Mouse (Mus musculus) CH12.LX (cell line): ENCODE measurements at regions not wholly inside any gene's neighbourhood (a gene's known extent, or its start where the extent isn't known, plus 50 kb on each side); places are given as distances from the start of the nearest gene placed in this dataset.

Experiments used
- DNase-seq: peaks from one replicate; pipeline ENCODE4 v3.0.0-alpha.2; 2013; ENCODE audit errors: extremely low read depth
- H3K27ac ChIP-seq: 2 replicates; pipeline ENCODE4 v1.5.1; 2012; ENCODE audit warnings: low read depth, mild to moderate bottlenecking, control low read depth, moderate library complexity; ENCODE audit not compliant: insufficient read depth
- H3K27me3 ChIP-seq: replicated peaks from 2 replicates; pipeline ENCODE3; 2012; ENCODE audit warnings: inconsistent platforms
- H3K36me3 ChIP-seq, 2 experiments: replicated peaks in 1 of 2; 2 replicates each; pipeline versions ENCODE3 to v1.6.1; 2012; ENCODE audit warnings: inconsistent platforms in 1 of 2, low read length in 1 of 2, mild to moderate bottlenecking in 1 of 2, mixed read lengths in 1 of 2, moderate library complexity in 1 of 2; ENCODE audit not compliant: control insufficient read depth in 1 of 2, insufficient read depth in 1 of 2
- H3K4me1 ChIP-seq, 2 experiments: 2 replicates each; pipeline ENCODE4 v1.6.1; 2012; ENCODE audit warnings: inconsistent platforms in 1 of 2, moderate library complexity in 1 of 2; ENCODE audit not compliant: insufficient read depth in 2 of 2, control insufficient read depth in 1 of 2
- H3K4me2 ChIP-seq: 2 replicates; pipeline ENCODE4 v1.6.1; 2012; ENCODE audit warnings: low read depth, mild to moderate bottlenecking, control low read depth; ENCODE audit not compliant: poor library complexity, insufficient read depth, severe bottlenecking
- H3K4me3 ChIP-seq, 3 experiments: fragments of 150-350 bp in 1 of 3; sonication (generic) in 1 of 3; replicated peaks in 1 of 3; 2 replicates each; pipeline versions ENCODE3 to v1.5.1; 2011 to 2012; ENCODE audit warnings: low read depth in 2 of 3, low read length in 2 of 3, mild to moderate bottlenecking in 2 of 3, moderate library complexity in 2 of 3, control low read depth in 1 of 3, improper control_type of control experiment in 1 of 3, inconsistent platforms in 1 of 3, mixed read lengths in 1 of 3; ENCODE audit not compliant: poor library complexity in 1 of 3
- H3K79me2 ChIP-seq: replicated peaks from 2 replicates; pipeline ENCODE4 v1.6.1; 2012; ENCODE audit warnings: mild to moderate bottlenecking, moderate library complexity; ENCODE audit not compliant: control insufficient read depth, poor library complexity, insufficient read depth, severe bottlenecking; ENCODE audit errors: extremely low read depth
- H3K9ac ChIP-seq: 2 replicates; pipeline ENCODE4 v1.6.1; 2012; ENCODE audit warnings: low read depth, mild to moderate bottlenecking, control low read depth, moderate library complexity; ENCODE audit not compliant: insufficient read depth
- H3K9me3 ChIP-seq: replicated peaks from 2 replicates; pipeline ENCODE3; 2012; ENCODE audit warnings: low read length, inconsistent platforms, mixed read lengths
- CHD1 ChIP-seq: IDR thresholded peaks from 2 replicates; pipeline ENCODE4 v1.6.1; 2012; ENCODE audit warnings: low read depth, low read length, improper control_type of control experiment, inconsistent platforms
- CHD2 ChIP-seq: IDR thresholded peaks from 2 replicates; pipeline ENCODE4 v1.6.1; 2011; ENCODE audit warnings: low read length, improper control_type of control experiment
- E2F4 ChIP-seq: IDR thresholded peaks from 2 replicates; pipeline ENCODE4 v1.6.1; 2011; ENCODE audit warnings: low read depth, low read length, improper control_type of control experiment; ENCODE audit not compliant: insufficient replicate concordance
- ELF1 ChIP-seq: IDR thresholded peaks from 2 replicates; pipeline ENCODE4 v1.6.1; 2014; ENCODE audit warnings: low read depth, mild to moderate bottlenecking, inconsistent platforms, low read length, improper control_type of control experiment
- EP300 ChIP-seq: IDR thresholded peaks from 2 replicates; pipeline ENCODE4 v1.6.1; 2011; ENCODE audit warnings: low read length, improper control_type of control experiment
- ETS1 ChIP-seq: conservative IDR thresholded peaks from 2 replicates; pipeline ENCODE4 v1.6.1; 2012; ENCODE audit warnings: low read depth, mild to moderate bottlenecking, inconsistent platforms, low read length, improper control_type of control experiment, moderate library complexity
- MAFK ChIP-seq: IDR thresholded peaks from 2 replicates; pipeline ENCODE4 v1.6.1; 2011; ENCODE audit warnings: low read length, improper control_type of control experiment; ENCODE audit not compliant: insufficient replicate concordance
- MAX ChIP-seq: IDR thresholded peaks from 2 replicates; pipeline ENCODE4 v1.6.1; 2011; ENCODE audit warnings: low read length, improper control_type of control experiment
- MAZ ChIP-seq: IDR thresholded peaks from 2 replicates; pipeline ENCODE4 v1.6.1; 2012; ENCODE audit warnings: low read depth, mild to moderate bottlenecking, inconsistent platforms, low read length, improper control_type of control experiment, moderate library complexity
- MXI1 ChIP-seq: IDR thresholded peaks from 2 replicates; pipeline ENCODE4 v1.6.1; 2011; ENCODE audit warnings: mild to moderate bottlenecking, low read depth, low read length, improper control_type of control experiment
- NELFE ChIP-seq: IDR thresholded peaks from 2 replicates; pipeline ENCODE4 v1.6.1; 2011; ENCODE audit warnings: low read depth, low read length, improper control_type of control experiment
- NRF1 ChIP-seq: IDR thresholded peaks from 2 replicates; pipeline ENCODE4 v1.6.1; 2014; ENCODE audit warnings: low read depth, mild to moderate bottlenecking, inconsistent platforms, low read length, improper control_type of control experiment, moderate library complexity
- PAX5 ChIP-seq: IDR thresholded peaks from 2 replicates; pipeline ENCODE4 v1.6.1; 2012; ENCODE audit warnings: low read length, inconsistent platforms, mixed read lengths
- POLR2AphosphoS2 ChIP-seq: IDR thresholded peaks from 2 replicates; pipeline ENCODE4 v1.6.1; 2011; ENCODE audit warnings: low read depth, low read length, improper control_type of control experiment
- RAD21 ChIP-seq: IDR thresholded peaks from 2 replicates; pipeline ENCODE4 v1.6.1; 2011; ENCODE audit warnings: low read depth, mild to moderate bottlenecking, low read length, improper control_type of control experiment, moderate library complexity
- RCOR1 ChIP-seq: conservative IDR thresholded peaks from 2 replicates; pipeline ENCODE4 v1.6.1; 2012; ENCODE audit warnings: low read depth, mild to moderate bottlenecking, inconsistent platforms, low read length, improper control_type of control experiment
- SIN3A ChIP-seq: IDR thresholded peaks from 2 replicates; pipeline ENCODE4 v1.6.1; 2012; ENCODE audit warnings: low read length, improper control_type of control experiment, inconsistent platforms
- TBP ChIP-seq: conservative IDR thresholded peaks from 2 replicates; pipeline ENCODE4 v1.6.1; 2011; ENCODE audit warnings: low read depth, low read length, improper control_type of control experiment
- TCF12 ChIP-seq: IDR thresholded peaks from 2 replicates; pipeline ENCODE4 v1.6.1; 2014; ENCODE audit warnings: low read depth, mild to moderate bottlenecking, inconsistent platforms, low read length, improper control_type of control experiment
- USF1 ChIP-seq: IDR thresholded peaks from 2 replicates; pipeline ENCODE4 v1.6.1; 2014; ENCODE audit warnings: low read depth, mild to moderate bottlenecking, inconsistent platforms, low read length, improper control_type of control experiment
- USF2 ChIP-seq: conservative IDR thresholded peaks from 2 replicates; pipeline ENCODE4 v1.6.1; 2011; ENCODE audit warnings: low read depth, low read length, improper control_type of control experiment
- ZKSCAN1 ChIP-seq: IDR thresholded peaks from 2 replicates; pipeline ENCODE4 v1.6.1; 2012; ENCODE audit warnings: low read depth, inconsistent platforms, low read length, improper control_type of control experiment, borderline replicate concordance
- ZNF384 ChIP-seq: IDR thresholded peaks from 2 replicates; pipeline ENCODE4 v1.6.1; 2012; ENCODE audit warnings: low read depth, low read length, improper control_type of control experiment, inconsistent platforms
- dilution Hi-C: fragments of 300-500 bp; cut with MboI; formaldehyde crosslinking; loops from 2 replicates; pipeline ENCODE4 v1.14.3; 2020; ENCODE audit warnings: low sequenced_read_pairs; ENCODE audit not compliant: extremely low pct_unique_long_range_greater_than_20kb, extremely low pct_ligation_motif_present
- in situ Hi-C: fragments of 300-500 bp; cut with MboI; formaldehyde crosslinking; loops from 3 replicates; pipeline ENCODE4 v1.14.3; 2019; ENCODE audit warnings: low sequenced_read_pairs, low pct_ligation_motif_present, low pct_unique_long_range_greater_than_20kb, mixed read lengths

- H3K9ac ChIP-seq: no peak overlapping the region
- no peaks in the 10 kb centered on the region for H3K79me2 ChIP-seq
- peaks cover 85% of the 10 kb centered on the region for H3K9me3 ChIP-seq
- no peak for DNase-seq
- no peaks in the 10 kb centered on the region for H3K27me3 ChIP-seq
- dilution Hi-C loops (no loop called here), in situ Hi-C loops (no loop called here)
- no peaks in the 10 kb centered on the region for H3K4me1 ChIP-seq
- no peak for TF ChIP-seq ETS1
- TF ChIP-seq EP300: no peak
- no peak for TF ChIP-seq ZNF384
- no peak for TF ChIP-seq USF2
- TF ChIP-seq MAX: no peak
- no peak for TF ChIP-seq ZKSCAN1
- TF ChIP-seq POLR2AphosphoS2: no peak
- no peak for TF ChIP-seq PAX5
- no peak for TF ChIP-seq CHD2
- no peak for TF ChIP-seq MXI1
- TF ChIP-seq TBP: no peak
- TF ChIP-seq TCF12: no peak
- TF ChIP-seq MAFK: no peak
- no peak for TF ChIP-seq USF1
- no peak for TF ChIP-seq E2F4
- TF ChIP-seq SIN3A: no peak
- TF ChIP-seq CHD1: no peak
- no peak overlapping the region for H3K27ac ChIP-seq
- H3K36me3 ChIP-seq: no peaks in the 10 kb centered on the region
- no peak overlapping the region for H3K4me2 ChIP-seq
- no peak overlapping the region for H3K4me3 ChIP-seq
Observed at GRCm38 (mm10) chr5:119361406-119362044, 308.9 kb upstream of the Tbx3 start.

DNA sequence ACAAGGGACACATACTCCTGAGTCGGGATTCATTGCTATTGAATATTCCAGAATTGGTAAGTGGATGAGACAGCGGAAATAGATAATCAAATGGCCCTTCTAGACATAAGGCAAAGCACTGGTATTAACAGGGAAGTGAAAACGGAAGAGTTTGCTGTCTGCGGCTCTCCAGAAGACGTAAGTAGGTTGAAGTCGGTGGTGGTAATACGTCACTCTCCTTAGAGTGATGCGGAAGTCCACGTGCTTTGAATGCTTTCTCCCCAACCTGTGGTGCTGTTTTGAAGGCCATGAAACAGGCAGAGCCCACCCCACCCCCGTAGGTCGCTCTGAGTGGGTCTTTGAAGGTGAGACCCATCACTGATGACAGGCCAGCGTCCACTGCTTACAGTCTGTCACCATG, 308.0 kb upstream of the Tbx3 start:
- Histone ChIP-seq H3K79me2 (no peaks in the 10 kb centered on the region), H3K9me3 (peaks cover 83% of the 10 kb centered on the region), H3K9ac (no peak overlapping the region), H3K4me2 (no peak overlapping the region), H3K27ac (no peak overlapping the region), H3K4me1 (no peaks in the 10 kb centered on the region), H3K4me3 (no peak overlapping the region), H3K36me3 (no peaks in the 10 kb centered on the region), H3K27me3 (no peaks in the 10 kb centered on the region)
- dilution Hi-C loops: no loop called here
- no peak for TF ChIP-seq USF1
- TF ChIP-seq TCF12: no peak
- TF ChIP-seq CHD2: no peak
- TF ChIP-seq MAX: no peak
- no peak for TF ChIP-seq PAX5
- no peak for TF ChIP-seq ETS1
- no peak for TF ChIP-seq POLR2AphosphoS2
- TF ChIP-seq TBP: no peak
- TF ChIP-seq ELF1: no peak
- no peak for TF ChIP-seq RCOR1
- TF ChIP-seq RAD21: no peak
- TF ChIP-seq EP300: no peak
- TF ChIP-seq ZNF384: no peak
- TF ChIP-seq NRF1: no peak
- no peak for TF ChIP-seq MAZ
- no peak for TF ChIP-seq NELFE
- TF ChIP-seq SIN3A: no peak
- in situ Hi-C loops: no loop called here
- DNase-seq: no peak
